Mouse (Mus musculus) macrophage (primary cell): ENCODE measurements around the gene Elmod1. TPM values are rescaled to one million over a fixed set of nuclear protein-coding genes. Genes with fewer than 3 reads are reported as not detected.
"Not testable (repeated sequence)": the region's sequence is repeated elsewhere in the genome, so short reads cannot be mapped to it uniquely, and the experiment has no call there.

Experiments used
- H3K27ac ChIP-seq: fragments of 350-480 bp; formaldehyde crosslinking; 2 replicates; pipeline ENCODE4 v1.9.0; 2021
- H3K36me3 ChIP-seq: fragments of 350-480 bp; formaldehyde crosslinking; 2 replicates; pipeline ENCODE4 v1.9.0; 2021; ENCODE audit errors: inconsistent target
- H3K4me3 ChIP-seq: fragments of 350-480 bp; formaldehyde crosslinking; 2 replicates; pipeline ENCODE4 v1.9.0; 2021; ENCODE audit errors: inconsistent target
- H3K79me2 ChIP-seq: fragments of 350-480 bp; formaldehyde crosslinking; 2 replicates; pipeline ENCODE4 v1.9.0; 2021; ENCODE audit errors: inconsistent target
- WGBS: methylation state at CpG from one replicate; pipeline ENCODE4 v1.1.7; 2026; ENCODE audit warnings: inconsistent platforms; ENCODE audit not compliant: missing documents; 5-methylcytosine and 5-hydroxymethylcytosine counted together
- polyA plus RNA-seq: library from polyadenylated mRNA; stranded (reverse); fragments of 250-400 nt; gene quantifications from 3 replicates; pipeline ENCODE4 v1.2.4, GENCODE M21; 2018; ENCODE audit warnings: inconsistent platforms
- total RNA-seq, 78 experiments: library from RNA; depleted of rRNA; stranded (reverse); fragments of 250-400 nt; gene quantifications; 1 replicate in 9 of 78; 2 replicates in 24 of 78; 3 replicates in 43 of 78; 4 replicates in 2 of 78; pipeline ENCODE4 v1.2.4; 2018; ENCODE audit warnings: inconsistent platforms in 56 of 78

Gene Elmod1
- not detected for total RNA-seq (2018; cell fraction: chromatin; rRNA removed)
- not detected for total RNA-seq (2018; cell fraction: cytosol; rRNA removed)
- not detected for total RNA-seq (2018; cell fraction: nucleus; rRNA removed)
- not detected in 3 replicates for polyA plus RNA-seq

GRCm38 (mm10) chr9:53975122-53975518, at the start of gene Elmod1:
Gene Elmod1 (minus strand): TSS chr9:53975301.
- Histone ChIP-seq H3K36me3 (no peaks in the 10 kb centered on the region), H3K27ac (no peak within 1 kb of the TSS), H3K4me3 (no peak within 1 kb of the TSS), H3K79me2 (no peaks in the 10 kb centered on the region)
- under 1% methylated on average over 24 of the region's 36 CpGs for WGBS

GRCm38 (mm10) chr9:54022795-54023194, 47.7 kb upstream of the Elmod1 start:
- Histone ChIP-seq H3K27ac (no peak overlapping the region), H3K79me2 (no peaks in the 10 kb centered on the region), H3K36me3 (no peaks in the 10 kb centered on the region), H3K4me3 (no peak overlapping the region)
- WGBS: 6% methylated on average over 3 of the region's 3 CpGs

DNA sequence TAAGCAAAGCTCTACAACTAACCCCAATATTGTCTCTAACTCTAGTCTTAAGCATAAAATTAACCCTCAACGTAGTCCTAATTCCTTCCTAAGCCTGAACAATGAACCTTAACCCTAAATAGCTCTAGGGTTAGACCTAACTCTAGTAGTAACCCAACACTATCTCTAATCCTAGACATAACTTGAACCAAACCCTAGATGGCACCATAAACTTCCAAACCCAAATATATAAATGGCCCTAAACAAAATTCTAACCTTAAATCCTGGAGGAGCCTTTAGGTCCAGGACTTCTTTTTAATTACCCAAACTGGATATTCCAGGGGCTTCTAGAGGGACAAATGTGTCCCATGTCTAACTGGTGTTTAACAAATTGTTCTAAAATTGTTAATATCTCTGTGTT, 19.4 kb upstream of the Elmod1 start:
- 82% methylated on average over 1 of the region's 1 CpGs for WGBS
- Histone ChIP-seq H3K79me2 (no peaks in the 10 kb centered on the region), H3K36me3 (no peaks in the 10 kb centered on the region), H3K27ac (no peak overlapping the region), H3K4me3 (no peak overlapping the region)

GRCm38 (mm10) chr9:53992567-53992966, 17.5 kb upstream of the Elmod1 start:
- not testable (repeated sequence) for H3K79me2 ChIP-seq, H3K27ac ChIP-seq, H3K4me3 ChIP-seq, H3K36me3 ChIP-seq

- Histone ChIP-seq H3K79me2 (no peaks in the 10 kb centered on the region), H3K27ac (no peak overlapping the region), H3K36me3 (no peaks in the 10 kb centered on the region), H3K4me3 (no peak overlapping the region)
- 8% methylated on average over 3 of the region's 3 CpGs for WGBS
Measured at GRCm38 (mm10) chr9:53990921-53991320, 15.8 kb upstream of the Elmod1 start.

DNA sequence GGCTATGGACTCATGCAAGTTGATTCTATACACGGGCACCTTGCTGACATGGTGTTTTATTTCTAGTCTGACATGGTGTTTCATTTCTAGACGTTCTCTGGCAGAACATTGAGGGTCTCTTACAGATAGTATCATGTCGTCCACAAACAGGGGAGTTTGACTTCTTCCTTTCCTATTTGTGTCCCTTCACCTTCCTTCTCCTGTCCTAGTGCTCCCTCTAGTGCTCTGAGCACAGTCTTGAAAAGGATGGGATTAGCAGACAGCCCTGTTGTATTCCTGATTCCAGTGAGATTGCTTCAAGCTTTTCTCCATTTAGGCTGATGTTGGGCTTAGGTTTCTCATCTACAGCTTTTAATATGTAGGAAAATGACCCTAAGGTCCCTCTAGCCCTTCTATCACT, 11.9 kb upstream of the Elmod1 start:
- Histone ChIP-seq H3K79me2 (no peaks in the 10 kb centered on the region), H3K27ac (no peak overlapping the region)
- 31% methylated on average over 3 of the region's 3 CpGs for WGBS

DNA sequence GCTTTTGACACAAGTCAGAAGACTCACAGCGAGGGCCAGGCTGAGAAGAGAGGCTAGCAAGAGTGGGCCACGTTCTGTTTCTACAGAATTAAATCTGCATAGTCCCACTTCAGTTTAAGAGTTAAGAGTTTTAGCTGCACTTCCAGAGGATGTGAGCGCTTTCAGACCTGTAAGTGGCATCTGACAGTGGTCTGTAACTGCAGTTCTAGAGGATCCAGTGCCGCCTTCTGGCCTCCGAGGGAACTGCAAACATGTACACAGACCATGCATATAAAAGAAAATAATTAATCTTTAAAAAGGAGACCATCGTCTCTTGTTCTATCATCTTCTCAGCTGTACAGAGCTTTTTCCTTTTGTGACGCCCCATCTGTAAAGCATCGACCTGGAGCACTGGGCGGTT, 9.8 kb upstream of the Elmod1 start:
- WGBS: 48% methylated on average over 9 of the region's 9 CpGs

More for the DNA sequence above, 11.9 kb upstream of the Elmod1 start:
- Histone ChIP-seq H3K4me3 (no peak overlapping the region), H3K36me3 (no peaks in the 10 kb centered on the region)

GRCm38 (mm10) chr9:53974328-53975121, 576 bp downstream of the Elmod1 start:
- WGBS: 5% methylated on average over 40 of the region's 42 CpGs
- no peaks in the 10 kb centered on the region for H3K79me2 ChIP-seq
- no peak overlapping the region for H3K4me3 ChIP-seq
- no peaks in the 10 kb centered on the region for H3K36me3 ChIP-seq
- no peak overlapping the region for H3K27ac ChIP-seq

More for the DNA sequence above, 9.8 kb upstream of the Elmod1 start:
- H3K36me3 ChIP-seq: no peaks in the 10 kb centered on the region
- no peaks in the 10 kb centered on the region for H3K79me2 ChIP-seq
- no peak overlapping the region for H3K27ac ChIP-seq
- no peak overlapping the region for H3K4me3 ChIP-seq

DNA sequence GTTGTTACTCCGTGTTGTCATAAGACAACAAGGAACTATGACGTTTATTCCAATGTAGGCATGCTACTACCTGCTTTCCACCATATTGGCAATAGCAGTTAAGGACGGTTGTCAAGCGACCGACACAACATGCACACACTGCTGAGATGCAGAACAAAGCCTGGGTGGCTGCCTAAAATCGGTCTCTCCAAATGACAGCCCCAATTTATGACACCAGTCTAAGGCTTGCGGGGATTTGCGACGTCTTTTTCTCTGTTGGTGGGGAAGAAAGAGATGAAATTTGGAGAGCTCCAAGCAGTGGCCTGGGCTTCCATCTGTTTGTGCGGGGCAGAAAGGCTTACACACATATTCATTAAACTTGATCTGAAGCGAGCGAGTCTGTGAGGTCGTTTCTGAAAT, 1.2 kb downstream of the Elmod1 start:
- Histone ChIP-seq H3K79me2 (no peaks in the 10 kb centered on the region), H3K4me3 (no peak overlapping the region), H3K36me3 (no peaks in the 10 kb centered on the region), H3K27ac (no peak overlapping the region)
- 25% methylated on average over 13 of the region's 13 CpGs for WGBS

- Histone ChIP-seq H3K36me3 (no peaks in the 10 kb centered on the region), H3K27ac (no peak overlapping the region), H3K4me3 (no peak overlapping the region), H3K79me2 (no peaks in the 10 kb centered on the region)
- 70% methylated on average over 5 of the region's 5 CpGs for WGBS
Measured at GRCm38 (mm10) chr9:53973241-53973640, 1.9 kb downstream of the Elmod1 start.

DNA sequence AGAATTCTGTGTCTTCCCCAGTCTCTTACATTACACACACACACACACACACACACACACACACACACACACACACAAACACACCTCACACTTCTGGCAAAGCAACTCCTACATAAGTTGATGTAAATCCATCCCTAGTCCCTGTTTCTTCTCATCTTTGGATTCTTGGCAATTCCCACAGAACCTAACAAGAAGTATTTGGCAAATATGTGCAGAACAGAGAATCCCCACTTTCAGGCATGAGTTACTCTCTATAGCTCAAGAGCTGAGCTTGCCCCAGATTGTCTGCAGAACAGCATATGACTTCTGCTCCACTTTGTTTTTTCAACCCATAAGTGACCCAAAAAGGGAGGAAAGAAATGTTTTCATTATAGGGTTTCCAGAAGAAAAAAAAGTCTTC, 2.7 kb downstream of the Elmod1 start:
- H3K36me3 ChIP-seq: no peaks in the 10 kb centered on the region
- H3K27ac ChIP-seq: no peak overlapping the region
- no peak overlapping the region for H3K4me3 ChIP-seq
- no peaks in the 10 kb centered on the region for H3K79me2 ChIP-seq

GRCm38 (mm10) chr9:53967610-53968368, 7.3 kb downstream of the Elmod1 start:
- 74% methylated on average over 8 of the region's 9 CpGs for WGBS

DNA sequence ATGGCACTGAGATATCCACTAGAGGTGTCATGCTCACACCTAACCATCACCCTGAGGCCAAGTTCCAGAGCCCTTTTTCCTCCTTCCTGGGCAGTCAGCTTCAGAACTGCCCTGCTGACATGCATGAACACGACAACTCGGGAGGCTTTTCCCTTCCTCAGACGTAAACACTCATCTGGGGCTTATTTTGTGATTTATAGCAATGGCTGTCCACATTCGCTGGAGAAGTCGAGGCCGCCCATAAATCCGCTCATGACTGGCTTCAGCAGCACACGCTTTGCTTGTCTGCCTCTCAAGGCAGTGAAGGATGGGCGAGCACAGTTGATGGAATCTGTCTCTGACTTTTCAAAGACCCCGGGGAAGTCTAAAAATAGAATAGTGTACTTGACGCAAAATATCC, 18.1 kb downstream of the Elmod1 start:
- Histone ChIP-seq H3K4me3 (no peak overlapping the region), H3K36me3 (no peaks in the 10 kb centered on the region), H3K79me2 (no peaks in the 10 kb centered on the region), H3K27ac (no peak overlapping the region)
- WGBS: 83% methylated on average over 11 of the region's 11 CpGs

More at GRCm38 (mm10) chr9:53967610-53968368, 7.3 kb downstream of the Elmod1 start:
- H3K79me2 ChIP-seq: no peaks in the 10 kb centered on the region
- no peak overlapping the region for H3K4me3 ChIP-seq
- no peak overlapping the region for H3K27ac ChIP-seq
- no peaks in the 10 kb centered on the region for H3K36me3 ChIP-seq

- WGBS: 43% methylated on average over 6 of the region's 6 CpGs
- H3K79me2 ChIP-seq: no peaks in the 10 kb centered on the region
- H3K4me3 ChIP-seq: no peak overlapping the region
- no peak overlapping the region for H3K27ac ChIP-seq
- H3K36me3 ChIP-seq: no peaks in the 10 kb centered on the region
Measured at GRCm38 (mm10) chr9:53954853-53955252, 20.2 kb downstream of the Elmod1 start.

DNA sequence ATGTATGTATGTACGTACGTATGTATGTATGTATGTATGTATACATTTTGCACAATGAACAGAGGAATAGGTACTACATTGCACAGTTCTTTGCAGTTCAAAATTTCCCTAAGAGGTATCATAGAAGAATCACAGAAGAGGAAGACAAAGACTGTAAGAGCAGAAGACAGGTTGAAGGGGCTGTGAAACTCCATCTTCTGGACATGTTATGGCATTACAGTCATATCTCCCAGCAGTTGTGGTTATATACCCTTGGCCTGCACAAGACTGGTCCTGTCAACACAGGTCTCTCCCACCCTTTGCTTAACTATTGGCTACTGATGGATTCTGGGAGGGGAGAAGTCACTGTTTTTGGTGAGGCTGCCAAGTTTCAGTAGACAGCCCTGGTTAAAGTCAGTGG, 27.6 kb downstream of the Elmod1 start:
- H3K4me3 ChIP-seq: no peak overlapping the region
- no peak overlapping the region for H3K27ac ChIP-seq
- H3K36me3 ChIP-seq: no peaks in the 10 kb centered on the region
- no peaks in the 10 kb centered on the region for H3K79me2 ChIP-seq
- WGBS: 94% methylated on average over 2 of the region's 2 CpGs
